Mouse (Mus musculus) olfactory bulb, adult 2 months (tissue): Measurements from ENCODE around the gene Pfn3. TPM values are rescaled to one million over a fixed set of nuclear protein-coding genes. Genes with fewer than 3 reads are reported as not detected.
A peak's percentile ranks its signal among the peaks of the same experiment; 100 is the strongest.

Experiments
- H3K27ac ChIP-seq: fragments of 200-500 bp; 2 replicates; pipeline ENCODE4 v1.5.1; 2012; ENCODE audit warnings: low read depth, low read length; ENCODE audit not compliant: insufficient read depth
- H3K4me1 ChIP-seq: fragments of 200-500 bp; 2 replicates; pipeline ENCODE4 v1.6.1; 2012; ENCODE audit warnings: low read length; ENCODE audit not compliant: control insufficient read depth, insufficient read depth
- H3K4me3 ChIP-seq: fragments of 200-500 bp; 2 replicates; pipeline ENCODE4 v1.5.1; 2012; ENCODE audit warnings: mild to moderate bottlenecking, low read depth, low read length, moderate library complexity; ENCODE audit not compliant: insufficient read depth
- CTCF ChIP-seq: fragments of 200-500 bp; IDR thresholded peaks from 2 replicates; pipeline ENCODE4 v1.5.1; 2012; ENCODE audit warnings: low read depth, mild to moderate bottlenecking, low read length, moderate library complexity; ENCODE audit not compliant: insufficient read depth
- POLR2A ChIP-seq: fragments of 200-500 bp; IDR thresholded peaks from 2 replicates; pipeline ENCODE4 v1.6.1; 2012; ENCODE audit warnings: mild to moderate bottlenecking, low read depth, low read length, moderate library complexity; ENCODE audit not compliant: insufficient read depth
- WGBS: fragments of 180-500 bp; shearing (Covaris S2); methylation state at CpG from one replicate; pipeline ENCODE4 v1.1.7; 2018; 5-methylcytosine and 5-hydroxymethylcytosine counted together
- polyA plus RNA-seq: library from polyadenylated mRNA; stranded (reverse); fragments of >200 nt; gene quantifications from 2 replicates; pipeline ENCODE4 v1.2.4, GENCODE M21; 2012; ENCODE audit warnings: low replicate concordance; ENCODE audit not compliant: missing spikeins, insufficient read depth, insufficient read length

The Pfn3 gene
- polyA plus RNA-seq, result not detected in 2 replicates

GRCm38 (mm10) chr13:55414743-55415380, at the start of gene Pfn3:
TSS of gene Pfn3 (minus strand) at chr13:55415232.
- no peak within 1 kb of the TSS for H3K27ac ChIP-seq
- TF ChIP-seq POLR2A (no peak), CTCF (no peak)
- H3K4me1 ChIP-seq, result peaks cover 11% of the 10 kb centered on the region
- peak within 1 kb of the TSS; percentile 39 for H3K4me3 ChIP-seq
- WGBS, result 15% methylated on average over 41 of the region's 41 CpGs

- TF ChIP-seq CTCF (no peak), POLR2A (peak; percentile 96)
- WGBS, result under 1% methylated on average over 83 of the region's 84 CpGs
- Histone ChIP-seq H3K4me1 (peaks cover 36% of the 10 kb centered on the region), H3K27ac (peak within 1 kb of the TSS; percentile 95), H3K4me3 (peak within 1 kb of the TSS; percentile 75)
Observed at GRCm38 (mm10) chr13:55464027-55464884, 49.2 kb upstream of the Pfn3 start, which contains the start of gene Prr7. TSS of gene Prr7 (plus strand) at chr13:55464267.

GRCm38 (mm10) chr13:55463399-55464026, 48.5 kb upstream of the Pfn3 start:
- Histone ChIP-seq H3K4me3 (peak overlapping the region; percentile 75), H3K27ac (peak overlapping the region; percentile 95), H3K4me1 (peaks cover 30% of the 10 kb centered on the region)
- WGBS, result 12% methylated on average over 14 of the region's 14 CpGs
- TF ChIP-seq POLR2A (no peak), CTCF (no peak)

GRCm38 (mm10) chr13:55462965-55463364, 47.9 kb upstream of the Pfn3 start:
- WGBS, result 75% methylated on average over 2 of the region's 2 CpGs
- Histone ChIP-seq H3K27ac (no peak overlapping the region), H3K4me1 (peaks cover 25% of the 10 kb centered on the region), H3K4me3 (no peak overlapping the region)
- TF ChIP-seq CTCF (no peak), POLR2A (no peak)

- no peak for TF ChIP-seq POLR2A
- TF ChIP-seq CTCF, result no peak
- Histone ChIP-seq H3K4me3 (no peak overlapping the region), H3K27ac (no peak overlapping the region), H3K4me1 (peaks cover 20% of the 10 kb centered on the region; the same call in 1 of the 2 replicates)
- 91% methylated on average over 16 of the region's 16 CpGs for whole genome bisulfite sequencing
Observed at GRCm38 (mm10) chr13:55451785-55452549, 36.9 kb upstream of the Pfn3 start.

- Histone ChIP-seq H3K4me1 (peaks cover 24% of the 10 kb centered on the region), H3K4me3 (no peak overlapping the region), H3K27ac (no peak overlapping the region)
- 91% methylated on average over 10 of the region's 10 CpGs for WGBS
- TF ChIP-seq POLR2A (no peak), CTCF (no peak)
Observed at GRCm38 (mm10) chr13:55451296-55451695, 36.3 kb upstream of the Pfn3 start.

- 46% methylated on average over 11 of the region's 11 CpGs for WGBS
- Histone ChIP-seq H3K27ac (no peak overlapping the region), H3K4me3 (no peak overlapping the region), H3K4me1 (peaks cover 25% of the 10 kb centered on the region)
- no peak for TF ChIP-seq CTCF
- TF ChIP-seq POLR2A, result no peak
Observed at GRCm38 (mm10) chr13:55450511-55450980, 35.5 kb upstream of the Pfn3 start.
